Mouse (Mus musculus) megakaryocyte, embryonic 14.5 days (primary cell): ENCODE results near the gene Mical1.

Experiments used
- FLI1 ChIP-seq: IDR thresholded peaks from 2 replicates; pipeline ENCODE4 v1.6.1; 2012; ENCODE audit warnings: low read length, inconsistent platforms, mixed read lengths
- GATA1 ChIP-seq: IDR thresholded peaks from 3 replicates; pipeline ENCODE4 v1.6.1; 2012; ENCODE audit warnings: mixed read lengths, low read length, inconsistent platforms, borderline replicate concordance

DNA sequence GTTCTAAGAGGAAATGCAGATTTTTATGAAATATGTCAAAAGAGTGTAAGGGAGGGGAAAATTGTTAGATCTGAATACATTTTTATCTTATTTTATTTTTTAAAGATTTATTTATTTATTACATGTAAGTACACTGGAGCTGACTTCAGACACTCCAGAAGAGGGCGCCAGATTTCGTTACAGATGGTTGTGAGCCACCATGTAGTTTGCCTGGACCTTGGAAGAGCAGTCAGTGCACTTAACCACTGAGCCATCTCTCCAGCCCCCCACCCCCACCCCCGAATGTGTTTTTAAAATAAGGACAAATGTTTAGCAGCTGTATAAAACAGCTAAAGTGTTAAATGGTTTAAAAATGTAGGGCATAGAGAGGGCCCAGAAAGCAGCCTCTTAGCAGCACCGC is 41.5 kb upstream of the Mical1 start:
- TF ChIP-seq GATA1 = no peak
- TF ChIP-seq FLI1 = no peak
